Mouse (Mus musculus) lung, postnatal 10 days (tissue): Measurements from ENCODE around the gene Nipsnap2.
"Not testable (repeated sequence)": the region's sequence is repeated elsewhere in the genome, so short reads cannot be mapped to it uniquely, and the experiment has no call there.

Experiments used
- DNase-seq: peaks from one replicate; pipeline ENCODE4 v3.0.0; 2021

Nipsnap2 gene

DNA sequence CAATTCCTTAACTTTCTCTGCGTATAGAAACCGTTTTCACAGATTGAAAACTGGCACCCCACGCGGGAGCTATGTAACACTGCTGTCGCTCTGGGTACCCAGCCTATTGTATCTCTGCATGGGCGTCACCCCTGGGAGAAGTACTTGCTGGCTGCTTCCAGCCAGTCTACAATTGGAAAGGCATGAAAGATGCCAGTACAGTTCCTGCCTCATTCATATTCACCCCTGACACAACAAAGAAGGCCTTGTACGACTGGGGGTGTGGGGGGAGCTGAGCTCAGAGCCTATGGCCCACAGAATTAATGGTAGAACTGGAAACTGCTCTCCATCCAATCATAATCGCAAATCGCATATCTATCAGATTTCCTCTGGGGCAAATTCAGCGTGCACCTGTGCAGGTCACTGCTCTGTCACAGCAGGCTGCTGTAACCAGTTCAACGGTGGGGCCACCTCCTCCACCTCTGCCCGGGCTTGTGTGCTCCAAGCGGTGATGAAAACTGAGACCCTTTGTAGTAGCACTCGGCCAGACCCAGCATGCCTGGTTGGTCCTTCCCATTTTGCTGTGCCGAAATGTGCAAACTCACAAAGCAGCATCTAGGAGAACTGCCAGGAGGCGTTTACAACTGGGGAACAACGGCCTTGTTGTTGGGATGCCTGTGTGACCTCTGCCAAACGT, 37.1 kb downstream of the Nipsnap2 start:
- no peak for DNase-seq

GRCm38 (mm10) chr5:129770443-129771355, 45.8 kb downstream of the Nipsnap2 start:
- no peak for DNase-seq

DNA sequence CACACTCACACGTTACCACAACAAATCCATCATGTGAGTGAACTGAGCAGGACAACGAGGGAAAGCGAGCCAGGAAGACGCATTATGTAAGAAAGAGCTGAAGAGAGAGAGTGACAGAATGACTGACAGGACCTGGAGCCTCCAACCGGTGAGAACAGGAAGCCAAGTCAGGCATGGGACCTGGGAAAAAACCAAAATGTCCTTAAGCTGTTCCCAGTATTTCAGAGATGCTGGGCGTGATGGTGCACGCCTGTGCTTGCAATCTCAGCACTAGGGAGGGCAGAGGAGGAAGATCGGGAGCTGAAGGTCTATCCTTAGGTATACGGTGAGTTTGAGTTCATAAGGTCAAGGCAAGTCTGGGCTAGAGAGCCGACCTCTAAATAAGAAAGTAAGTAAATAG, 47.6 kb downstream of the Nipsnap2 start:
- no peak for DNase-seq

DNA sequence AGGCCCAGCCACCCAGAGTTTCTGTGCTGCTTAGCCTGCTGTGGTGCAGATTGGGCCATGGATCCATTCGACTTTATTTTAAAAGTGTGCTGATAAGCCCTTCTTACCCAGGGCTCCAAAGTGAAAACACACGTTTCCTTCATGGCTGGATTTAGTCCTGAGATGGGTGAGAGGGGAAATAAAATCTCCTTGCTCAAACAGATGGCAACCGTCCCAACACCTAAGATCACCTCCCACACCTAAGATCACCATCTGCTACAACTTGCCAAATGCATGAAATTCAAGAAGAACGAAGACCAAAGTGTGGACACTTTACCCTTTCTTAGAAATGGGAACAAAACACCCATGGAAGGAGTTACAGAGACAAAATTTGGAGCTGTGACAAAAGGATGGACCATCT, 48.5 kb downstream of the Nipsnap2 start:
- not testable (repeated sequence) for DNase-seq

GRCm38 (mm10) chr5:129774661-129775060, 49.8 kb downstream of the Nipsnap2 start:
- DNase-seq = no peak

GRCm38 (mm10) chr5:129778348-129778995, 53.6 kb downstream of the Nipsnap2 start:
- no peak for DNase-seq

- peak; percentile 89 for DNase-seq
Measured at GRCm38 (mm10) chr5:129778996-129779716, 54.3 kb downstream of the Nipsnap2 start.

- no peak for DNase-seq
Measured at GRCm38 (mm10) chr5:129780131-129780530, 55.3 kb downstream of the Nipsnap2 start.

DNA sequence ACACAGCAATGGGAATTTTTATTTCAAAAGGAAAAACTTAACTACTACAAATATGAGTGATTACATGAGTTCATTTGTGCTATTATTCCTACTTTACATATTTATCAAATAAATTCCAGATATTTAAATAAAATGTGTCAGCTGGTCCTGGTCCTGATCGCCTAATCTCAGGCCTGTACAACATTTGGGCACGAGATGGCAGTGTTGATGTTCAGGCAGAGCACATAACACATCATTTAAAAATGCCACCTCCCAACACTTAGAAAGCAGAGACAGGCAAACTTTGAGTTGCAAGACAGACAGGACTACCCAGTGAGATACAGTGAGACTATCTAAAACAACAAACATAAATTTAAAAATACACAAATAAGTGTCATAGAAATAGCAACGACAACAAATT, 57.3 kb downstream of the Nipsnap2 start:
- DNase-seq = peak; percentile 37

GRCm38 (mm10) chr5:129785235-129785870, 60.5 kb downstream of the Nipsnap2 start:
- DNase-seq = no peak

DNA sequence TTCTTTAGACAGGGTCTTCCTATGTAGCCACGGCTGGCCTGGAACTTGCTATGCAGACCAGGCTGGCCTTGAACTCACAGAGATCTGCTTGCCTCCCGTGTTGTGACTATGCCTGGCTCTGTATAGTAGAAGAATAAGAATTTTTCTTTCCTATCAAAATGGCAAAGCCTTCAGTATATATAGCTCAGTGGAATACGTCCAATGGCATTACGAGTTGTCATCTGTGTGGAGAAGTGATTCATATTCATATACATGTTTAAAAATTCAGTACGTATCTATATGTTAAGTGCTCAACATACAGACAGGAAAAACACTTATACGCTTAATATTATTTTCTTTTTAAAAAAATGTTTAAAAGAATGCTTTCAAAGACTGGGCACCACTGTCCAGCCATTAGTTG, 61.3 kb downstream of the Nipsnap2 start:
- no peak for DNase-seq

GRCm38 (mm10) chr5:129786818-129787790, 62.2 kb downstream of the Nipsnap2 start, which contains the start of gene Psph:
Gene Psph (minus strand): TSS chr5:129787449.
- DNase-seq = peak; percentile 98

DNA sequence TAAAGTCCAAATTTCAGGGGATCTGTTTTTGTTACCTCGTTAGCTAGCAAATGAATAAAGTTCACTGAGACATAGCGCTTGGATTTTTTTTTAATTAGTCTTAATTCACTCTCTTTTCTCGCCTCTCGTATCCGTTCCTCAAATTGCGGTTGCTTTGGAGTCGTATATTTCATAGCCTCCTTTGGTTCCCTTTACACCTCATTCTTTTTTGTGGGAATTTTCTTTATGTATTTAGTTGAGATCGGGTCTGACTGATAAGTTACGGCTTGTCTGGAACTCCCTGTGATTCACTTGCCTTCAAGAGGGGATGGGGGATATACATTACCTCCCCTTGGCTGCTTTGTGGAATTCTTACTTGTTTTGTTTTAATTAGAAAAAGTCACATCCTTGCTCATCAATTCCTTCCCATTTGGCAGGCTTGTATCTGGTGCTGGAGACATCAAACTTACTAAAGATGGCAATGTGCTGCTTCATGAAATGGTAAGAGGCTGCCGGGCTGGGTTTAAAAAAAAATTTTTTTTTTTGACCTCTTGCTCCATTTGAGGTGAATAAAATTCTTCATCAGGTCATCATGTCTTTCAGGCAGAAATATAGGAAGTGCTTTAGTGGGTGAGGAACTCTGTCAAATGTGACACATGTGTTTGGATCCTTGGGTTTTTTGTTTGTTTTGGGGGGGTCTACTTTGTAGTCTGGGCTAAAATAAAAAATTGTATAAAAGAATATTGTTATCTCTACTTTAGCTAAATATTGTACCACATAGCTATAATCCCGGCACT, 63.1 kb downstream of the Nipsnap2 start:
- DNase-seq = no peak

GRCm38 (mm10) chr5:129790591-129790990, 65.7 kb downstream of the Nipsnap2 start:
- DNase-seq = not testable (repeated sequence)
